Mouse (Mus musculus): ENCODE data around the gene Zfp94.
A peak's percentile ranks its signal among the peaks of the same experiment; 100 is the strongest.

Zfp94 gene

DNA sequence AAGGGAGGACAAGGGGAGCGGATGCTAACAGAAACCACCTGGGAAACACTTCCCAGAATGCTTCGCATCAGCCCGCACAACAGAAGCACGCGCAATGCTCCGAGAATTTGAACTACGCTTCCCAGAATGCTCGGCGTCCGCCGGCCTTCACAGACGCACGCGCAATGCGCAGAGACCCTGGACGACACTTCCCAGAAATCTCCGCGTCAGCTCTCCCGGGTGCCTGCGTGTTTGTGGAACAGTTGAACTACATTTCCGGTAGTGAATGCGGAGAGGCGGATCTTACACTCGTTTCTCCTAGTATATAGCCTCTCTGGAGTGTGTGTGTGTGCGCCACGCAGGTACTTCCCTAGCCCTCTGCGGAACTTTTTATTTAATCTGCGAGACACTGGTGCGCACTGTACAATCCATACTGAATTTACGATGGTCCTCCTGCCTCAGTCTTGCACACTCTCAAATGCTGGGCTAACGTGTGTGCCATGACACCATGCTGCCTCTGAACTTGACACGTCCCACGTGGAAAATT is at the start of gene Zfp94:
Gene Zfp94 (minus strand): TSS at position 100 of the 526 bp plus-strand sequence.
- peak; percentile 94 for DNase-seq (ENCODE audit: extremely low read depth, low read depth)

DNA sequence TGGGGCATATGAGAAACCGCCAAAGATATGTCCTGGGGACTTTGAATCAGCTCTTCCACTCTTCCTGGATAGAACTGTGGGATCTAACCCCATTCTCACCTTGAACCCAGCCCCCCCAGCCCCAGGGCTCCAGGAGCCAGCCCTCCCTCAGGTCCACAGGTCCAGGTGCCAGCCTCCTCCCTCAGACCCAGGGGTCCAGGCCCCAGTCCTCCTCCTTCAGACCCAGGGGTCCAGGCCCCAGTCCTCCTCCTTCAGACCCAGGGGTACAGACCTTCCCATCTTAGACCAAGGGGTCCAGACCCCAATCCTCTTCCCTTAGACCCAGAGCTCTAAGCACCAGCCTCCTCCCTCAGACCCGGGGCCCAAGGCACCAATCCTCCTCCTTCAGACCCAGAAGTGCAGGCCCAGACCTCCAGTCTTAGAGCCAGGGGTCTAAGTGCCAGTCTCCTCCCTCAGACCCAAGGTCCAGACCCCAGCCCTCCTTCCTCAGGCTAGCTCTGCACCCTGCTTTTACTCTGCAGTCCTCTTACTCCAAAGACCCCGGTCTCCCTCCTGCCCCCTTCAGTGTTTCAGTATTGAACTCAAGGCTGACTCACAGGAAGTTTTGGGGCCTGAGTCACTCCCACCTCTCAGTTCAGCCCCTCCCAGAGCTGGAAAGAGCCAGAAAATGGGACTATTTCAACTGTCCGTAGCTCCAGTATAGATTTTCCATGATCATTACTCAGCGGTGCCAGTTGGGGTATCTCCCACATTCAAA is 49.0 kb upstream of the Zfp94 start:
- DNase-seq (ENCODE audit: extremely low read depth, low read depth): no peak

DNA sequence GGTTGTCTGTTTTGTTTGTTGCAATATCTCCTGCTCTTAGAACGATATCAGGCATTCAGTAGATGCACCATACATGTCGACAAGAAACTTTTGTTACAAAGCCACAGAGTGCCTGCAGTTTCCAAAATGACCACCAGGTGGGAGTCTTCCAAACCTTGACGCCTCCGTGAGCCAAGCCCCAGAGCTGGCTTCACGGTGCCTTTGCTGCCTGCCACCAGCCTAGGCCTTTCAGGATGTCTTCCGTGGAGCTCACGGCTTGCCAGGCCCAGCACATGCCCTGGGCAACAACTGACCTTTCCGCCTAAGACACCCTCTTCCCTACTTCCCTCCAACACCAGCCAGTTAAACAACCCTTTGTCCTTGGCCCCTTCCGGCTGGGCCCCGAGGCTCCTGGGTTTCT is 48.4 kb upstream of the Zfp94 start:
- no peak for DNase-seq (ENCODE audit: extremely low read depth, low read depth)

DNA sequence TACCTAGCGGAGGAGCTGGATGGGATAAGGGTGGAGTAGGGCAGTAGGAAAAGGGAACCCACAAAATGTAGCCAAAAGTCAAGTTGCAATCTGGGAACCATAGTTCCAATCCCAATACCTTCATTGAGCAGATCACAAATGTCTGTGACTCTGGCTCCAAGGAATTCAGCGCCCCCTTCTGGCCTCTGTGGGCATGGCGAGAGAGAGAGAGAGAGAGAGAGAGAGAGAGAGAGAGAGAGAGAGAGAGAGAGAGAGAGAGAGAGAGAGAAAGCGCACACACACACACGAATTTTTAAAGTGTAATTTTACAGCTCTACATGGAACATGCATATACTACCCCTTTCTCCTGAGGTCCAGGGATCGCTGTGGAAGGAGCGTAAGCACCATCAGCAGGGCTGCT is 46.8 kb upstream of the Zfp94 start:
- no peak for DNase-seq (ENCODE audit: extremely low read depth, low read depth)

DNA sequence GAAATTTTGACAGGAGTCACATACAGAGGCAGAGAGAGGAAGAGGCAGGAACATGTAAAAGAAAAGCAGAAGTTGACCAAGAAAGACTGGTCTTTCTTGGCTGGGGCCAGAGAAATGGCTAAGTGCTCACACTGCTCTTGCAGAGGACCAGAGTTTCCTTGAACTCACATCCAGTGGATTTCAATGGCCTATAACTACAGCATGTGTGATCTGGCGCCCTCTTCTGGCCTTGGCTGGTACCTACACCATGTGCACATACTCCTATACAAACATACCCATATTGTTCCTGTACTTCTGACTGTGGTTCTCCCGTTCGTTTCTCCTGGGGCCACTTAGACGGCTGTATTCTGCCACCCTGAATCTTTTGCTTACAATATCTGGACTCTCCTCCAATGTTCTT is 44.5 kb upstream of the Zfp94 start:
- DNase-seq (ENCODE audit: extremely low read depth, low read depth): no peak

DNA sequence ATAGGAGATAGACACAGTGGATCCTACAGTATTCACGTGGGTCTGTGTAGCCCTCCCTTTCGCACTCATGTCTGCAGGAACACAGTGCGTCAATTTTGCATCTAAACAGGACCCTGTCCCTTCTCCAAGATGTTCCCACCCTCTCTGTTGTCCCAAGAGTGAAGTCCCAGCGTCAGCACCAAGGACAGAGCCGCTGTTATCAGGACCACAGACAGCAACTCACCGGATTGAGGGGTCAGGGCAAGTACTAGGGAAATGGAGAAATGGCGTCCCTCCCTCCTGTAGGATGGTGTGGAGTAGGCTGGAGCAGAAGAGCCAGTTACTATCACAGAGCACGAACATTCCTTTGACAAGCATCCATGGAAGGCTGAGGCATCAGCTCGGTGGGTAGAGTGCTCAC is 42.8 kb upstream of the Zfp94 start:
- DNase-seq (ENCODE audit: extremely low read depth, low read depth): no peak

DNA sequence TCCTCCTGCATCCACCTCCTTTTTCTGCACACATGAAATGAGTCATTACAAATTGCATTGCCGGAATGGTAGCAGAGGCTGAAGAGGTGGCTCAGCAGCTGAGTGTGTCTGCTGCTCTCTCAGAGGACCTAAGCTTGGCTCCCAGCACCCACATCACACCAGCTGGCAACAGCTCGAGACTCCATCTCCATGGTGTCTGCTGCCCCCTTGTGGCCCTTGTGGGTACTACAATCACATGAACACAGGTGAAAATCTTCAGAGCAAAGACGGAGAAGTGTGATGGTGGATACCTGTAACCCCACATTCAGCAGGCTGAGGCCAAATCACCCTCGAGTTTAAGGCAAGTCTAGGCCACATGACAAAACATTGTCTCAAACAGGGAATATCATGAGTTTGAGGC is 41.4 kb upstream of the Zfp94 start:
- no peak for DNase-seq (ENCODE audit: extremely low read depth, low read depth)

DNA sequence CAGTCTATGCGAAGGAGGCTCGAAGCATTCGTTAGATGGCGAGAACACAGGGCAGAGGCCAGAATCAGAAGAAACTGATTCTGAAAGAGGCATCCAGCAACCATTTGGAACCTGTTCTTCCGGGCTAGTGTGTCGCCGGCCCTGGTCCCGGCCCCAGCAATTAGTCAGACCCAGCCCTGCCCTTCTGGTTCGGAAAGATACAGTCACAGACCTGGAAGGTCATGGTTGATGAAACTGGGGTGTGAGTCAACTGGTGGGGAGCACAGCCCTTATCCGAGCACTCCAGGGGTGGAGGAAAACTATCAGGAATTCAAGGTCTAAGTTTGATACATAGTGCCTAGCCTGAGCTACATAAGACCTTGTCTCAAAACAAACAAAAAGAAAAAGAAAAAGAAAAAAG is 39.6 kb upstream of the Zfp94 start:
- no peak for DNase-seq (ENCODE audit: extremely low read depth, low read depth)

DNA sequence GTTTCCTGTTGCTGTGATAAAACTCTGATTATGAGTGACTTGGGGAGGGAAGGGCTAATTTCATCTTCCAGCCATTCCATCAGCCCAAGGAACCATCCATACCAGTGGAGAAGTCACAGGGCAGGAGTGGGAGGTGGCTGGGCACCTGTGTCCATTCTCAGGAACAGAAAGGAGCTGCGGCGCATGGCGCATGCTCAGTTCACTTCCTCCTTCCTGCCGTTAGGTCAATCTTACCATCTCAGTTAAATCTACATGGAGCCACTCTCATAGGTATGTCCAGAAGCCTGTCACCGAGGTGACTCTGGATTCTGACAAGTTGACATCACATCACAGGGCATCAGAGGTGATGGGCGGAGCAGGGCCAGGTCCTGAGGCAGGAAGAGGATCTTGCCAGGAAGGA is 39.2 kb upstream of the Zfp94 start:
- no peak for DNase-seq (ENCODE audit: extremely low read depth, low read depth)

DNA sequence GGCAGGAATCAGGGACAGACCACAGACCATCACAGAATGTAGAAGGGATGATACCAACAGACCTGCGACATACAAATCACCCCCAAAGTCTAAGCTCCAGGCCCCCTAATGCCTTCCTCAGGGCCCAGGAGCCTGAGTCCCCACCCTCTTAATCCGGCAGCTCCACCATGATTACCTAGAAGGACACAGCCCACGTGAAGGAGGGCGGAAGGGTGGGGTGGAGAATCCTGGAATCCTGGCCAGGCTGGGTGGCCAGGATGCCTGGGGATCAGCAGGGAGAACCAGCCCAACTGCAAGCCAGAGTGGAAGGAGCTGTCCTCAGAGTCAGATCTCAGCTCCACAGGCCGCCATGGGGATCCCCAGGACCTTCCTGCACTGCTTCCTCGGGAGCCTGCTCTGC is 32.4 kb upstream of the Zfp94 start, which contains the start of gene Lypd5:
Gene Lypd5 (plus strand): TSS at position 301 of the 400 bp plus-strand sequence.
- no peak for DNase-seq (ENCODE audit: extremely low read depth, low read depth)

DNA sequence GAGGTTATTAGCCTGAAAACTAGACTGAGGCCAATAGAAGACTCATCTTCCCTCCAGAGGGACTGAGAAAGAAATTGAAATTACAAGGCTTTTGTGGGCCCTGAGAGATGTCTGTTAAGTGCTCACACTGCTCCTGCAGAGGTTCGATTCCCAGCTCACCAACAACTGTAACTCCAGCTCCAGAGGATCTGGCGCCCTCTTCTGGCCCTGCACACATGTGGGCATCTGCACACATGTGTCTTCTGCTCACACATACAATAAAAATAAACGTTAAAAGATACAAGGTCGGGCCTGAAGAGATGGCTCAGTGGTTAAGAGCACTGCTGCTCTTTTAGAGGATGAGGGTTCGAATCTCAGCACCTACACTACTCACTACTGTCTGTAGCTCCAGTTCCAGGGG is 30.0 kb upstream of the Zfp94 start:
- DNase-seq (ENCODE audit: extremely low read depth, low read depth): no peak

DNA sequence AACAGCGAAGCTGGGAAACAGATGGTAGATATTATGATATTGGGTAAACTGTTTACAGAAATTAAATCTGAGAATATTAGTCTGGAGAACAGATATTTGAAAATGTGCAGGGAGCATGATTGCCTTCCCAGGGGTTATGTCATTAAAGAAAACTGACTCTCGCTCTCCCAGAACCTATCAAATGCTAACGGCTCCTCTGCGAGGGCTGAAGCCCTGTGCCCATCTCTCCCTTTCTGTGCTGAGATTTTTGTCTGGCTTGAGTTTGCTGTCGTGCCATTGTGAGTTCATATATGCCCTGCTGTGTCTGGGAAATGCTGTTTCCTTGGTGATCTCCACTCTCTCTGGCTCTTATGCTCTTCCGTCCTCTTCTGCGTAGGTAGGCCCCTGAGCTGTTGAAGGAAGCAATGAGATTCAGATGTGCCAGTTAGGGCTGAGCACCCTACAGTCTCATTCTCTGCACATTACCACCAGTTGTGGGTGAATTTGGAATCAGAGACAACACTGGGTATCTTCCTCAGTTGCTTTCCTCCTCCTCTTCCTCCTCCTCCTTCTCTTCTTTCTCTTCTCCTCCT is 27.3 kb upstream of the Zfp94 start:
- DNase-seq (ENCODE audit: extremely low read depth, low read depth): no peak

DNA sequence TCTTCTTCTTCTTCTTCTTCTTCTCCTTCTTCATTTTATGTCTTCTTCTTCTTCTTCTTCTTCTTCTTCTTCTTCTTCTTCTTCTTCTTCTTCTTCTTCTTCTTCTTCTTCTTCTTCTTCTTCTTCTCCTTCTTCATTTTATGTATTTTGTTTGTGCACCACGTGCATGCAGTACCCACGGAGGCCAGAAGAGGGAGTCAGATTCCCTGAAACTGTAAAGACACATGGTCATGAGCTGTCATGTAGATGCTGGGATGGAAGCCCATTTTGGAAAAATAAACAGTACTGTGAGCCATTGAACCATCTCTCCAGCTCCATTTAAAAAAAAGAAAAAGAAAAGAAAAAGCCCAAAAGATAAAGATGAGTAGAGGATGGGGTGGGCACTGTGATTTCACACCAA is 21.8 kb upstream of the Zfp94 start:
- DNase-seq (ENCODE audit: extremely low read depth, low read depth): no peak

DNA sequence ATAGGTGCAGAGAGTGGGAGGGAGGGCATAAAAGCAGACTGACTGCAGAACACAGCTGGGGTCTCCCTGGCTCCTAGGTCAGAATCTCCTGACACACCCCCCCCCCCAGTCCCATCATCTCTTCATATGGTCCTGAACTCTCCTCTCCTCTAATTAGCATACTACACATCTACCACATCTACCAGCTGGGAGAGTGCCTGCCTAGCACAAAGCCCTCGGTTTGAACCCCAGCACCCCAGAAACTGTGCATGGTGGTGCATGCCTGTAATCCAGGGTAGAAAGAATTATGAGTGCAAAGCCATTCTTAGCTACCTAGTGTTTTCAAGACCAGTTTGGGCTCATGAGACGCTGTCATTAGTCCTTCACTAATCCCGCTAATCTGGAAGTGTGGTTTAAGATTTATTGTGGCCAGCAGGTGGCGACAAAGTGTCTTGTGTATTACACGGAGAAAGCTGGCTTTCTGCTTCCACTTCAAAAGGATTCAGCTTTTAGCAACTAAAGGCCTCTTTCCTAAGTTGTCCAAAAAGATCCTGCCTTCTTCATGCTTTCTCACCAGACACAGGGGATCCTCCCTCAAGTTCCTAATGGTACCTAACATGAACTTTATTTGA is 19.3 kb upstream of the Zfp94 start:
- DNase-seq (ENCODE audit: extremely low read depth, low read depth): peak; percentile 64

DNA sequence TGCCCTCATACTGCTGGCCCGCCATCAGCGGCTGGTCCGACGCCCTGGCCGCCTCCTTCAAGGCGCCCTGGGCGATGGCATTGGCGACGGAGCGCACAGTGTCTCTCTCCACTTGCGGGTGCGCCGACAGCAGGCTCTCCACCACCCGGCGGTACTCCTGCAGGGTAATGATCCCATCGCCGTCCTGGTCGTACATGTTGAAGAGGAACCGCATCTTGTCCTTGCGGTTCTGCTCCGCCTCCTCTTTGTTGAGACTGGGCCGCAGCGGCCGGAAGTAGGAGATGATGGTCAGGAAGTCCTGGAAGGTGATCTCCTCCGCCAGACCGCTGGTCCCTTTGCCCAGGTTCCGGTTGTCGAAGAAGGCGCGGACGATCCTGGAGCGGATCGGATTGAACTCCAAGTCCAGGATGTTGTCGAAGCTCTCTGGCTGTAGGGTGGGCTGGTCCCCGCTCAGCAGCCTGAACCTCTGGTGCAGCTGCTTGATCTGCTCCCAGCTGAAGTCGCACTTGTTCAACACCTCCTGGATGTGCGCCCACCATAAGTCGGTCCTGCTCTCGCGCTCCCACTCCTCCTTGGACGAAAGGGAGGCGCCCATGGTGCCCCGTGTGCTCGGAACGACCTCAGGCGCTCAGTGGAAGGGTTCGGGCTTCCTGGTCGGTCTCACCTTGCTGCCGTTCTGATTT is 17.0 kb upstream of the Zfp94 start, which contains the start of gene Tescl:
Gene Tescl (minus strand): TSS at position 633 of the 683 bp plus-strand sequence.
- no peak for DNase-seq (ENCODE audit: extremely low read depth, low read depth)

DNA sequence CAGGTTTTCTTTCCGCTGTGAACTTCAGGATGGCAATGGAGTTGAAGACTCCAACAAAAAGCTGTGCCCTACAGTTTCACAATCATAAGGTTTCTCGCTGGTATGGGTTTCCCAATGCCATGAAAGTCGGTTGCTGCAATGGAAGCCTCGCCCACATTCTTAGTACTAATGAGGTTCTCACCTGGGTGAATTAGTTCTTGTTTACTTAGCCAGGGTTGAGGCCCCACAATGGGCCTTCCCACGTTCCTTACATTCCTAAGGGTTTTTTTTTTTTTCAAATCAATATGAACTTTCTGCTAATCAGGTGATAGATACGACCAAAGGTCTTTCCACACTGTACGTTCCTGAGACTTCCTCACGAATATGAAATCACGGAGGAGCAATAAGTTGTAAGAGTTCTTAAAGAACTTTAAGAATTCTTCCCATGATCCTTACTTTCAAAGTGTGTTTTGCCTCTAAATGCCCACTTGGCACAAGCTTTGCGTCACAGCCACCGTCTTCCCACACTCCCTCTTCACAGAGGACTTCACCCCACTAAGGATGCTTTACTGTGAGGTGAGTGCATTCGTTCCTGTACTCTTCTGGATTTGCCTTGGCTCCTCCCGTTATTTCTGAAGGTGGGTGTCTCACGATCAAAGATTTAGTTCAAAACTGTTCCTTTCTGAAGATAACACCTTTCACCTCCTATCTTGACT is 11.0 kb upstream of the Zfp94 start:
- no peak for DNase-seq (ENCODE audit: extremely low read depth, low read depth)

DNA sequence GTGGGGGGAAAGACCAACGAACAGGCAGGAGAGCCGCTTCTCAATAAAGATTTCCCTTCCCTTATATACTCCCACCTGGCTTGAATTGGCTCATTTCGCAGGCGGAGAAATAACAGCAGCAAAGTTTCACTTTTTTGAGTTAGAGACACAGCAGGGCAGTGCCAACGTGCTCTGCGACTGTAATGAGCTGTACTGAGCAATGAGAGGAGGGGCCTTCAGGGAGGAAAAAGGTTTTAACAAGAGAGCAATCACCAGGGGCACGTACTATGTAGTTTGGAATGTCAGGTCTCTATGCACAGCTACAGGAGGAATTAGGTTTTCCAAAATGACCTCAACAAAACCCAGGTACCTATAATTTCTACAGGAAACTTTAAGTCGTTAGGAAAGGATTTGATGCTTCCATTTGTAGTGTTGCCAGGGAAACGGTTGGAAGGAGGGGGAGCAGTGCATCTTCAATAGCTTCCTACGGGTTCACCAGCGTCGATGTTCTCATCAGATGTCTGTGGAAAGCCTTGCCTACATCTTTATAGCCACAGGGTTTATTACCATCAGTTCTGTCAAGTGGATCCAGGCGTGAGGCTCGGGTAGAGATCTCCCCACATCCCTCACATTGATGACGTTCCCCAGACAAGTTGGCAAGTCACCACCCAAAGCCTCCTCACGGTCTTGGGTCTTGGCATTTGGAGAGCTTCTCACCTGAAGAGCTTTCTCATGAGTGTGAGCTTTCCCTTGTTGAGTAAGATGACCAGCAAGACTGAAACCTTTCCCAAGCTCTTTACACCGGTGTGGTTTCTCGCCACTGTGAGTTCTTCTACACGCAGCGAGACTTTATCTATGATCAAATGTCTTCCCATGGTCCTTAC is 10.0 kb upstream of the Zfp94 start:
- no peak for DNase-seq (ENCODE audit: extremely low read depth, low read depth)

DNA sequence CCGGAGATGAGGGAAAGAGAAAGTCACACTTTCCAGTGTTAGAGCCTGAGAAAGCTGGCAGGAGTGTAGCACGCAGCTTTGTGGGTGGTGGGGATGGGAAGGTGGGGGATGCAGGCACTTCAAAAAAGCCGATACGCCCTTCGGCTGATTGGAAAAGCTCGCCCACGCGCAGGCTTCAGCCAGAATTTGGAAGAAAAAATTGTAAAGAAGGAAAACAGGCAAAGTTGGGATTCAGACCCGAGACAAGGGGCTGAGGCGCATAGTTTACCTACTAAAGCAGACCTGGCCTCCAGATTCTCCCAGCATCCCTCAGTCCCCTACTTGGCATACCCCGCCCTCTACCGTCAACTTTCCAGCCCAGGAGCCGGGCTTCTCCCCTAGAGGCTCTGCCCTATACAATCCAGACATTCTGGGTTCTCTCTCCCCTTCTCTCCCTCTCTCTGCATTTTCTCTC is 9.2 kb upstream of the Zfp94 start:
- DNase-seq (ENCODE audit: extremely low read depth, low read depth): no peak

DNA sequence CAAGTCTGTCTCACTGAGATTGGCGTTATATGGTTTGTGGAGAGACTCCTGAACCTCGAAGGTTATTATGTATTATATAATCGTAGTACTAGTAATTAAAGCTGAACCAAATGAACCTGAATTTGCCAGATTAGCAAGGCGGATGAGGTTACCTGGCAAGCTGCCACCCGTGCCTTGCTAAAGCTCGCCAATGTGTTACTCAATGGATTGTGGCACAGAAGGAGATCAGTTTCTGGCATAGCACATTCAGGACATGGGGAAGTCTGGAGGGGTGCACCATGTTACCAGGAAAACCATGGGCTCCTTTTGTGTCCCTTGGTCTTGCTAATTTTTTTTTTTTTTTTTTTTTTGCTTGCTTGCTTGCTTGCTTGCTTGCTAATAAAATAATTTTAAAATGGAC is 8.7 kb upstream of the Zfp94 start:
- DNase-seq (ENCODE audit: extremely low read depth, low read depth): no peak

DNA sequence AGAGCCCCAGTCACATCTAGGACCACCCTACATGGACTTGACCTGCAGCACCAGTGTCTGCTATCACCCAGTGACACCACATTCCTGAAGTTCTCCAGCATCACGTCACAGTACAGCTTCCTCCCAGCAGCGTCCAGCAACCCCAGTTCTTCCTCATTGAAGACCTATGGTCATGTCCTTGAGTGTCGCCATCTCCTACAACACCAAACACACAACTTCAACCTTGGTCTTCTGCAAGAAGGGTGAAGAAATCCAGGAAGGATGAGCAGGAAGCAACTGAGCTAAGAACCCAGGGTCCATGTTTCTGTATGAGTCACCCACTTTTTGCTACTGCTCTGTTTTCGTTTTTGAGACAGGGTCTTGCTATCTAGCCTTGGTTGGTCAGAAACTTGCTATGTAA is 6.1 kb upstream of the Zfp94 start:
- no peak for DNase-seq (ENCODE audit: extremely low read depth, low read depth)
